Mouse (Mus musculus): ENCODE measurements around the gene Bicra. TPM values are rescaled to one million over a fixed set of nuclear protein-coding genes. Genes with fewer than 3 reads are reported as not detected.
A peak's percentile ranks its signal among the peaks of the same experiment; 100 is the strongest.

Bicra gene
- total and polyA plus RNA-seq, 2 experiments from 2014 or later: 5.0 to 5.8 TPM

- H3K27ac ChIP-seq (ENCODE audit: low read depth, low read length): no peak overlapping the region
- H3K36me3 ChIP-seq (ENCODE audit: insufficient read depth): peaks cover 10% of the 10 kb centered on the region
- no peak for ATAC-seq
- H3K4me2 ChIP-seq (ENCODE audit: low read depth): no peak overlapping the region
- DNase-seq: no peak
- H3K9me3 ChIP-seq (ENCODE audit: low read length): no peaks in the 10 kb centered on the region
- H3K27me3 ChIP-seq (ENCODE audit: insufficient read depth, low read length): no peaks in the 10 kb centered on the region
- 46% methylated on average over 4 of the region's 4 CpGs for WGBS
- no peak for TF ChIP-seq CTCF (IDR thresholded peaks at IDR 0.05; ENCODE audit: low read depth)
- no peak overlapping the region for H3K9ac ChIP-seq
- no peak overlapping the region for H3K4me3 ChIP-seq (ENCODE audit: low read depth, low read length)
- peaks cover 9% of the 10 kb centered on the region for H3K4me1 ChIP-seq (ENCODE audit: insufficient read depth)
Measured at GRCm38 (mm10) chr7:15947653-15948260, 100.0 kb downstream of the Bicra start.

GRCm38 (mm10) chr7:15945721-15946536 lies 101.8 kb downstream of the Bicra start, which contains the start of gene Nop53:
Nop53 (minus strand) TSS chr7:15946074.
- H3K9me3 ChIP-seq (ENCODE audit: low read length): no peaks in the 10 kb centered on the region
- peaks cover 9% of the 10 kb centered on the region for H3K4me1 ChIP-seq (ENCODE audit: insufficient read depth)
- no peaks in the 10 kb centered on the region for H3K27me3 ChIP-seq (ENCODE audit: insufficient read depth, low read length)
- DNase-seq (peak; percentile 98), ATAC-seq (peak; percentile 97)
- peak within 1 kb of the TSS; percentile 79 for H3K4me3 ChIP-seq (ENCODE audit: low read depth, low read length)
- no peak for TF ChIP-seq CTCF (IDR thresholded peaks at IDR 0.05; ENCODE audit: low read depth)
- H3K36me3 ChIP-seq (ENCODE audit: insufficient read depth): peaks cover 29% of the 10 kb centered on the region
- H3K27ac ChIP-seq (ENCODE audit: low read depth, low read length): peak within 1 kb of the TSS; percentile 95
- WGBS: 2% methylated on average over 59 of the region's 59 CpGs
- H3K4me2 ChIP-seq (ENCODE audit: low read depth): peak within 1 kb of the TSS; percentile 73
- H3K9ac ChIP-seq: peak within 1 kb of the TSS; percentile 74

GRCm38 (mm10) chr7:15945211-15945610 lies 102.5 kb downstream of the Bicra start:
- H3K27ac ChIP-seq (ENCODE audit: low read depth, low read length): peak overlapping the region; percentile 95; the same call in 1 of the 2 replicates
- no peak for TF ChIP-seq CTCF (IDR thresholded peaks at IDR 0.05; ENCODE audit: low read depth)
- H3K9me3 ChIP-seq (ENCODE audit: low read length): no peaks in the 10 kb centered on the region
- peak overlapping the region; percentile 73 for H3K4me2 ChIP-seq (ENCODE audit: low read depth)
- peaks cover 9% of the 10 kb centered on the region for H3K4me1 ChIP-seq (ENCODE audit: insufficient read depth)
- peak overlapping the region; percentile 79 for H3K4me3 ChIP-seq (ENCODE audit: low read depth, low read length)
- 6% methylated on average over 8 of the region's 8 CpGs for WGBS
- peaks cover 36% of the 10 kb centered on the region for H3K36me3 ChIP-seq (ENCODE audit: insufficient read depth)
- ATAC-seq: no peak
- H3K9ac ChIP-seq: peak overlapping the region; percentile 74
- H3K27me3 ChIP-seq (ENCODE audit: insufficient read depth, low read length): no peaks in the 10 kb centered on the region
- no peak for DNase-seq

GRCm38 (mm10) chr7:15944311-15944710 lies 103.4 kb downstream of the Bicra start:
- H3K9me3 ChIP-seq (ENCODE audit: low read length): no peaks in the 10 kb centered on the region
- no peak for ATAC-seq
- H3K4me1 ChIP-seq (ENCODE audit: insufficient read depth): peaks cover 9% of the 10 kb centered on the region
- no peak overlapping the region for H3K4me3 ChIP-seq (ENCODE audit: low read depth, low read length)
- no peak for DNase-seq
- no peak overlapping the region for H3K27ac ChIP-seq (ENCODE audit: low read depth, low read length)
- WGBS: 92% methylated on average over 1 of the region's 1 CpGs
- no peak for TF ChIP-seq CTCF (IDR thresholded peaks at IDR 0.05; ENCODE audit: low read depth)
- no peak overlapping the region for H3K4me2 ChIP-seq (ENCODE audit: low read depth)
- peaks cover 45% of the 10 kb centered on the region for H3K36me3 ChIP-seq (ENCODE audit: insufficient read depth)
- H3K27me3 ChIP-seq (ENCODE audit: insufficient read depth, low read length): no peaks in the 10 kb centered on the region
- H3K9ac ChIP-seq: no peak overlapping the region

GRCm38 (mm10) chr7:15938621-15939020 lies 109.1 kb downstream of the Bicra start:
- ATAC-seq (no peak), DNase-seq (no peak)
- Histone ChIP-seq H3K9me3 (ENCODE audit: low read length) (no peaks in the 10 kb centered on the region), H3K27me3 (ENCODE audit: insufficient read depth, low read length) (no peaks in the 10 kb centered on the region), H3K4me3 (ENCODE audit: low read depth, low read length) (no peak overlapping the region), H3K4me2 (ENCODE audit: low read depth) (no peak overlapping the region), H3K36me3 (ENCODE audit: insufficient read depth) (peaks cover 74% of the 10 kb centered on the region), H3K27ac (ENCODE audit: low read depth, low read length) (no peak overlapping the region), H3K4me1 (ENCODE audit: insufficient read depth) (no peaks in the 10 kb centered on the region), H3K9ac (no peak overlapping the region)
- WGBS: 97% methylated on average over 3 of the region's 3 CpGs
- no peak for TF ChIP-seq CTCF (IDR thresholded peaks at IDR 0.05; ENCODE audit: low read depth)

GRCm38 (mm10) chr7:15937491-15937890 lies 110.2 kb downstream of the Bicra start:
- no peak for ATAC-seq
- no peaks in the 10 kb centered on the region for H3K4me1 ChIP-seq (ENCODE audit: insufficient read depth)
- no peaks in the 10 kb centered on the region for H3K27me3 ChIP-seq (ENCODE audit: insufficient read depth, low read length)
- H3K36me3 ChIP-seq (ENCODE audit: insufficient read depth): peaks cover 63% of the 10 kb centered on the region
- WGBS: 89% methylated on average over 5 of the region's 5 CpGs
- DNase-seq: no peak
- TF ChIP-seq CTCF (IDR thresholded peaks at IDR 0.05; ENCODE audit: low read depth): no peak
- no peak overlapping the region for H3K4me3 ChIP-seq (ENCODE audit: low read depth, low read length)
- no peak overlapping the region for H3K4me2 ChIP-seq (ENCODE audit: low read depth)
- H3K9ac ChIP-seq: no peak overlapping the region
- no peaks in the 10 kb centered on the region for H3K9me3 ChIP-seq (ENCODE audit: low read length)
- H3K27ac ChIP-seq (ENCODE audit: low read depth, low read length): no peak overlapping the region
